Mouse (Mus musculus): ENCODE measurements around the gene Raet1d.
"Not testable (repeated sequence)": the region's sequence is repeated elsewhere in the genome, so short reads cannot be mapped to it uniquely, and the experiment has no call there.

Gene Raet1d

DNA sequence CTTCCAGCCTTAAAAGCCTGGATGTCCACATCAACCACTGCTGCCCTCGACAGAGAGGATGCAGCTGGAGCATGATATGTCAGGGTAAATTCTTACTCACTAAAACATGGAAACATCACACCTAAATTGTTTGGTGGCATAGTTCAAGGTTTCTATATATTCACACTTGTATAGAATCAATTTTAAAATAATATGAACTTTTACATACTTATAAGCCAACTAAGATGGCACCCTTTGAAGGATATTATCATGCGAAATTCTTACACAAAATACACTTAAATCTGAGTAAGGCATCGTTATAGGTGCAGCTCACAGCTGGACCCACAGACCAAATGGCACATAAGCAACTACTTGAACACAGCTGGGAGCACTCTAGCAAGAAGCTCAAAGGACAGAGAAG, at the start of gene Raet1d:
Raet1d (plus strand) TSS at position 301 of the 400 bp plus-strand sequence.
- DNase-seq (ENCODE audit: low spot score): not testable (repeated sequence)

DNA sequence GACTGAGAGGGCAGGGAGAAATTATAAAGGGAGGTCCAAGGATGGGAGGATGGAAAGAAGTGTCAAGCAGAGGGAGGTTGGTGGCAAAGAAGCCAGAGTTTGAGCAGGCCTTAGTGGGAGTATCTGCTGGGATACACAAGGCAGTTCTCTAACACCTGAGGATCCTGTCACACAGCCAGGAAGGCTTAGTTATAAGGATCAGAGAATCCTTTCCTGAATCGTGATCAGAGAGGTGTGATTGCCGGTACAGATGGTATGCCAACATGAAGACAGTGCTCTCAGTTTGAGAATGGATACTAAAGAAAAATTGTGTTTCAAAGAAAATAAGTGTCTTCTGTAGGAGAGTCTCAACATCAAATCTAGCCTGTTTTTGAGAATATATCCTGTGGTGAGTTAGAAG, 37.5 kb upstream of the Raet1d start:
- DNase-seq (ENCODE audit: low spot score): no peak

DNA sequence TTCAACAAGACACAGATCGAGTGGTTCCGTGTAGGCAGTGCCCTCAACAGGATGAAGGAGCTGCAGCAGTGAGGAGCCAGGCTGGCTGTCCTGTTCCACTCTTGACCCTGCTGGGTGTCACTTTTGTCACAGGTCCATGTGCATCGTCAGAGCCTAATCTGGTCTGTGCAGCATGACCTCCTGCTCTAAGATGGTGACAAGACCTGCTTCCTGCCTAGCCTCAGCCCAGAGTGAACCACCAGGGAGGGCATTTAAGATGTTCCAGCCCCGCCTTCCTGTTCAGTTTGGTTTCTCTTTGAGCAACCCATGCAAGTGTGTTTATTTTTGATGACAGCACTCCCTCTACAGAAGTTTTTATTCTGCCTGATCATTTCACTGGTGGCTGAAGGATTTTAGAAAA, 14.6 kb upstream of the Raet1d start:
- DNase-seq (ENCODE audit: low spot score): not testable (repeated sequence)

DNA sequence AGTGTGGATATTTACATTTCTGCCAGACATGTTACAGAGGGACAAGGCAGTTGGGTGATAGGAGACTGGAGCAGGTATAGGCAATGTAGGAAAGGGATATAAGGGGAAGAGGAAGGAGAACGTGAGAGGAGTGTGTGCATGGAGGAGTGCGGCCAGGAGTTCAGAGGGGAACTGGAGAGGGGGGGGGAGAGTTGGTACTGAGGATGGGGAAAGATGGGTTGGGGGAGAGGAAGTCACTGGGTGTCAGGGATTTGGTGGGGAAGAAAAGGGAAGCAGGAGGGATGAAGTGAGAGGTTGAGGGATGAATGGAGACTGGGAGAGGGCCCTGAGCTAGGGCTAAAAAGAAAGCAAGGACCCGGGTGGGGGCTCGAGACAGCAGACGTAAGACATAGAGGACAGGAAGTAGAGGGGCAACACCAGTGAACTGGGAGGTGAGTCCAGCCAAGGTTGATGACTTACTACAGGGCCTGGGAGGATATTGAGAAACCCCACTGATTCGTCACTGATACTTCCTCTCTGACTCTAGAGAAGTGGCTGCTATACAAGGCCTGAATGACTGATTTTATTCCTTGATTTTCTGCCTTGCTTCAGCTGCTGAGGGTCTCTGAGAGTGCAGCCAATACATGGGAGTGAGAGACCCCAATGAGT, 6.7 kb upstream of the Raet1d start:
- not testable (repeated sequence) for DNase-seq (ENCODE audit: low spot score)

DNA sequence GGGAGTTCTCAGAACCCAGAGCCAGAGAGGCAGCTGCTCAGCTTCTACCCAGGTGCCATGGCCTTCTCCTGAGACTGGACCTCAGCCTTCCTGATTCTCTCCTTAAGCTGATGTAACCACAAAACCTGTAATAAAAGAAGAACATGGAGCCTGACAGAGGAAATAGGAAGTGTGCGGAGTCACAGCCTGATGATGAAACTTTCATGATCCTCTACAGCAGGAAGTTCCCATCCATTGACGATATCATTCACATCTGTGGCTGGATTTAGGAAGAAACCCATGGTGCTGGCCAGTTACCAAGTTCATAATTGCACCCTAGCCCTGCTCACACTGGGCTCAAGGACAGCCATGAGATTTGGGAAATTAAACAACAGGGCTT, 6.2 kb upstream of the Raet1d start:
- not testable (repeated sequence) for DNase-seq (ENCODE audit: low spot score)

DNA sequence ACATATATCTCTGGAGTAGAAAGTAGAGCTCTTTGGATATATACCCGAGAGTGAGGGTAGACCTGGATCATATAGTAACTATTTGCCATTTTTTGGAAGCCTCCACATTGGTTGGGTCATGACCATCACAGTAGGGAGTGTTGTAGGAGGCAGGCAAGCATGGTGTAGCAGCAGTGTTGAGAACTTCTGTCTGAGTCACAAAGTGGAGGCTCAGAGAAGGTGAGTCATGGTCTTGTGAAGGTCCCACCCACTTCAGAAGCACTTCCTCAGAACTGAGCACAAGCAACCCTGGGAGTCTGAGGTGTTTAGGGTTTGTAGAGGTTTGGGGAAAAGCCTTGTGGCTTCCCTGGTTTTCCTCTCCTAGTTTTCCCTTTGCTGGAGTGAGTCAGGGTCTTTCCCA, 3.0 kb upstream of the Raet1d start:
- DNase-seq (ENCODE audit: low spot score): not testable (repeated sequence)

DNA sequence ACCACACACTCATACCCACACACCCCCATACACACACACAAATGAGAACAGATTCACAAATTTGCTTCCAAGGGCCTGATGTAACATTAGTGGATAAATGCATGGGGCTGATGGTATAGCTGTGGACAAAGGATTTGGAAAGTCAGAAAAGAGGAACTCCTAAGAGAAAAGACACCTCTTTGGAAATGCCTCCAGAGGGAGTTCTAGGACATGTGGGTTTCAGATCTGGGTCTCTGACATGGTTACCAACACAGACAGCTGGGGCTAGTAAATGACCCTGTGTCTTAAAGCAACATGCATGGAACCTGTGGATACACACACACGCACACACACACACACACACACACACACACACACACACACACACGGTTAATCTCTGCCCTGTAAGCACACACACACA, 605 bp downstream of the Raet1d start:
- DNase-seq (ENCODE audit: low spot score): not testable (repeated sequence)

DNA sequence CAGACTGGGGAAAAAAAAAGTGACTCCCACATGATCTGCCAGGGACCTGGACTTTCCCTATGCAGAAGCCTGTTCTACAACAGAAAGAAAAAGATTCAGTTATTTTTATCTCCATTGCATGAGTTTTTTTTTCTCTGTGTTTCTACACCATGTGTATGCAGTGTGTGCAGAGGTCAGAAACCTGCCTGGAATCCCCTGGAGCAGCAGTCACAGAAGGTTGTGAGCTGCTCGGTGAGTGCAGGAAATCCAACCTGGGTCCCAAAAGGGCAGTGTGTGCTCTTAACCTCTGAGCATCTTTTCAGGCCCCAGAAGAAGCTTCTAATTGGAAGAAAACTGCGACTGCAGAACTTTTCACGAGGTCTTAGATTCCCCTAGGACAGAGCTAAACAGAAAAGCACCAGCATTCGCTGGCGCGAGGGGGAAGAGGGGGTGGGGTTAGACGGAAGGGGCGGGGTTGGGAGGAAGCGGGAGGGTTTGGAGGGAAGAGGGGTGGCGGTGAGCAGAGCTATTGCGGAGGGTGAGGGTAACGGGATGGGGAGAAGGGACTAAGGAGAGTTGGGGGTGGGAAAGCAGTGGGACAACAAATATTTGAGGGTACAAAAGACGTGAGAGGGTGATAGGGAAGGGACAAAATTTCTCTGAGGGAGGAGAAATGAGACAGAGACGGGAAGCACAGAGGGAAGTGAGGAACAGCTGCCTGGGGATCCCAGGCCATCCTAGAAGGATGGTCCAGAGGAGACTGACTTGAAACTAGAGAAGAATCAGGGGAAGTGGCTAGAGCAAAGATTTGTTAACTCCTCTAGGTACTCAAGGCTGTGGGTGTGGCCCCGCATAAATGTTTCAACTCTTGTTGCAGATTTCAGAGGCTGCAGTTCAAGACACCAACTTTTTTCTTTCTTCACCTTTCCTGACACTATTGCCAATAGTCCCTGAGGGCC, 1.3 kb downstream of the Raet1d start:
- not testable (repeated sequence) for DNase-seq (ENCODE audit: low spot score)

DNA sequence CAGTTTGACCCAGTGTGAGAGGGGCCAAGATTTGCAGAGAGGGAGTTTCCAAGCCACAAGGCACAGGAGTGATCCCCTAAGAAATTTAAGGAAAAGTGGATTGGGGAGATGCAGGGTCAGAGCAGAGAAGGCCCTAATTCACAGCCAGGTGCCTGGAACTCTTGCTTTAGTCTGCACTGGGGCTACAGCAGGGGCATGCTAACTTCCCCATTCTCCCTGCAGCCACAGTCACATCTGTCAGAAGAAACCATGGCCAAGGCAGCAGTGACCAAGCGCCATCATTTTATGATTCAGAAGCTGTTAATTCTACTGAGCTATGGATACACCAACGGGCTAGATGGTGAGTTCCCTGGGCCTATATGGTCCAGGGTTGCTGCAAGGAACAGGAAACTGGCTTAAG, 2.1 kb downstream of the Raet1d start:
- DNase-seq (ENCODE audit: low spot score): not testable (repeated sequence)

DNA sequence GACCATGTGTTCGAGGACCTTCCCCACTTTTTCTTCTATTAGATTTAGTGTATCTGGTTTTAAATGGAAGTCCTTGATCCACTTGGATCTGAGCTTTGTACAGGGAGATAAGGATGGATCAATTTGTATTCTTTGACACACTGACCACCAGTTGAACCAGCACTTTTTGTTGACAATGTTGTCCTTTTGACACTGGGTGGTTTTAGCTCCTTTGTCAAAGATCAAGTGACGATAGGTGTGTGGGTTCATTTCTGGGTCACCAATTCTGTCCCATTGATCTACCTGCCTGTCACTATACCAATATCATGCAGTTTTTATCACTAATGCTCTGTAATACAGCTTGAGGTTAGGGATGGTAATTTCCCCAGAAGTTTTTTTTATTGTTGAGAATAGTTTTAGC, 4.6 kb downstream of the Raet1d start:
- DNase-seq (ENCODE audit: low spot score): not testable (repeated sequence)

DNA sequence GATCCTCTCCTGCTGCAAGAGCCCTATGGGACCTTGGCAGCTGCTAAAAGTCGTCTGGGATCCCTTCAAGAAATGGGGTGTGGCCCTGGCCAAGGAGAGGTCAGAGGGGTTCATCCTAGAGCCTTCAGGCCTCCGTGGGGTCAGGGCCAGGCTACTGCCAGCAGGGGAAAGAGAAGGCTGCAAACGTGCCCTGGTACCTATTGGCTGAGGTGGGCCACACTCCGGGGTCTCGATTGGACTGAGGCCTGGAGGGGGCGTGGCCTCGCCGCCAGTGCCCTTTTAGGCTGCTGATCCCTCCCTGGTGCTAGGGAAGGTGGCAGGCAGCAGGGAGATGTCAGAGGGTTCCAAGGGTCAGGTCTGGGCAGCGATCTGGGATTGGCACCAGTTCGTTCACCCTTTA, 20.9 kb downstream of the Raet1d start:
- DNase-seq (ENCODE audit: low spot score): not testable (repeated sequence)

DNA sequence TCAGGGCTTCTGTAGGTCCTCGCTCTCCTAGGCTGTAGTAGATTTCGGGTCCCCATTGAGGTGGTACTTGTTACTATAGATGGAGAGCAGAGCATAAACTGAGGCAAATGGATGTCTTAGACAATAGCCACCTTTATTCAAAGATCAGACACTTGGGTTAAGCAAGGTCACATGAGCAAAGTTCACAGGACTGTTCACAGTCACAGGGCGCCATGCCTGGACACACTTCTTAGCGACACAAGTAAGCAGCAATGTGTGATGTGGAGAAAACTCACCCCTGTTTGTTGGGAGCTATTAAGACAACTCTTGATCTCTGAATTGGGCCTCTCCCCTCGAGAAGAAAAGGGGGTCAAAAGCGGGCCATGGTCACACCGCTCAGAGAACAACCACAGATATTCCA, 29.8 kb downstream of the Raet1d start:
- DNase-seq (ENCODE audit: low spot score): not testable (repeated sequence)

DNA sequence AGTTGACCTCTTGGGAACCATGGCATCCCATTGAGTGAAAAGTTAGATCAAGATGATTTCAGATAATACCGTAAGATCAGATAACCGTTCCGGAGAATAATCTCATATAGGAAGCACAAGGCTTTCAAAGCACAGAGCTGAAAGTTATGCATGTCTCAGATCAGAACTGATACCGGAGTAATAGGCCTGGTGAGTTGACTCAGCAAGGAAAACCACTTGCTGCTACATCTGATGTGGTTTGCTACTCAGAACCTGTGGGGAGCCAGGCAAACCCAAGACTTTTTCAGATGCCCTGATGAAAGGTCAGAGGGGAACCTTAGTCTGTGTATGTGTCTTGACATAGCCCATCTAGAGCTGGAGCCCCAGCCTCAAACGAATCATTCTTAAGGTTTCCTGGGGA, 31.3 kb downstream of the Raet1d start:
- DNase-seq (ENCODE audit: low spot score): not testable (repeated sequence)

DNA sequence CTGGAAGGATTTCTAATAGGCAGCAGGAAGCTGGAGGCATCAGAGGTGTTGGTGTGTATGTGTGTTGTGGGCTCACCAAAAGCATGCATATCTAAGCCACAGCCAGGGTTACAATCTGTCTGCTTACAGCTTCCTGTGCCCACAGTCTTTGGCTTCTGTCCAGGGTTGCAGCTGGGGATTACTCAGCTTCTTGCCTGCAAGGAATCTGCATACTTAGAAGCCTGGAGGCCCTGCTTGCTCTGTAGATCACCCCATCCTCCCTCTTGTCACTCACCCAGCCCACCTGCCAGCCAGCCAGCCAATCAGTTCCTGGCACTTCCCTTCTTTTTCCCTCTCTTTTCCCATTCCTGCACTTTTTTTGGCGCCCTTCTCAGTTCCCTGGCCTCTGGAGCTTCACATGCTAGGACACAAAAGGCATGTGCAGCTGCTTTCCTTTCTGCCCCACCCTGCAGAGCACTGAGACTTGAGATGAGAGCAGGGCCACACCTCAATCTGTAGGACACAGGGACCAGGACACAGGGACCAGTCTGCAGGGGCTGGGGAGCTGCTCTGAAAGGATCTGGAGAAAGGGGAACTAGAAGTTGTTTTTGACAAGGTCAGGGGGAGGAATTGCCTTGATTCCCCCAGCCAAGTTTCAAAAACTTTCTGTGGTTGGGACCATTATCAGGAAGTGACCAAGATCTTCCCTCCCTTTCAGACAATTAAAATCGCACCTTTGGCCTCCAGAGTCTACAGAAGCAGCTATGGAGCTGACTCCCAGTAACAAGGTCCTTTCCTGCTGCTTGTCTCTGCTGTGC, 32.9 kb downstream of the Raet1d start:
- not testable (repeated sequence) for DNase-seq (ENCODE audit: low spot score)

DNA sequence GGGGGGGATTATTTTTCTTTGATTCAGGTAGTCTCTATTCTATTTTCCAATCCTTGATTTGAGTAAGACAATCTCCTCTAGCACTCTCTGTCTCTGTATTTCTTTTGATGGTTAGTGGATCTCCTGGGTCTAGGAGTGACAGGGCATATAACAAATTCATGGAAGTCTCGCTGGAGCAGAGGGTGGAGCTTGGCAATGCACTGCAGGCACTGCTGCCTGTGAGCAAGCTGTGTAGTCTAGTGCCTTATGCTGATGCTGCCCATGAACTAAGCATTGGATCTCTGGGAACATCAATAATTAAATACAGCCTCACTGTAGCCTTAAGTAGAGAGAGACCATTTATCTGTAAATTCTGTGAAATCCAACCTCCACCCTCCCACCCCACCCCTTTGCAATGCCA, 36.3 kb downstream of the Raet1d start:
- DNase-seq (ENCODE audit: low spot score): not testable (repeated sequence)

DNA sequence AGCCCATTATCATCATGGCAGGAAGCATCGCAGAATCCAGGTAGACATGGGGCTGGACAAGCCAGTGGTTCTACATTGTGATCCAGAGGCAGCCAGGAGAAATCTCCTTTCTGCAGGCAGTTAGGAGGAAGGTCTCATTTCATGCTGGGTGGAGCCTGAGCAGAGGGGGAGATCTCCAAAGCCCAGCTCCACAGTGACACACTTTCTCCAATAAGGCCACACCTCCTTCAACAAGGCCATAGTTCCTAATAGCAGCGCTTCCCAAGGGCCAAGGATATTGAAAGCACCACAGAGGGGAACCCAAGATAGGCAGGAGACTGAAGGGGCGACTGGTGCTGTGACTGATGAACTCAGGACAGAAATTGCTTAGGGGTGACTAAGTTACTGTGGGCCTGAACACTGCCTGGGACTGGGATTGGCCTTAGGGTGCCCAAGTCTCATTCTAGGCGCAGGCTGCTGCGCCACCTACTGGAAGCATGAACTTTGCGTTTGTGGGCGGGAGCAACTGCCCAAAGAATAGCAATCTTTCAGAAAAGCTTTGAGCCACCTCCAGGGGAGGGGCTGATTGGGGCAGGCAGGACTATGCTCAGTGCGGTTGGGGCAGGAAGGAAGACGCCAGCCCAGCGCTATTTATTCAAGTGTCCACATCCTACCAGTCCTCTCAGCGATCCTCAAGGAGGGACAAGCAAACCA, 42.0 kb downstream of the Raet1d start:
- not testable (repeated sequence) for DNase-seq (ENCODE audit: low spot score)

DNA sequence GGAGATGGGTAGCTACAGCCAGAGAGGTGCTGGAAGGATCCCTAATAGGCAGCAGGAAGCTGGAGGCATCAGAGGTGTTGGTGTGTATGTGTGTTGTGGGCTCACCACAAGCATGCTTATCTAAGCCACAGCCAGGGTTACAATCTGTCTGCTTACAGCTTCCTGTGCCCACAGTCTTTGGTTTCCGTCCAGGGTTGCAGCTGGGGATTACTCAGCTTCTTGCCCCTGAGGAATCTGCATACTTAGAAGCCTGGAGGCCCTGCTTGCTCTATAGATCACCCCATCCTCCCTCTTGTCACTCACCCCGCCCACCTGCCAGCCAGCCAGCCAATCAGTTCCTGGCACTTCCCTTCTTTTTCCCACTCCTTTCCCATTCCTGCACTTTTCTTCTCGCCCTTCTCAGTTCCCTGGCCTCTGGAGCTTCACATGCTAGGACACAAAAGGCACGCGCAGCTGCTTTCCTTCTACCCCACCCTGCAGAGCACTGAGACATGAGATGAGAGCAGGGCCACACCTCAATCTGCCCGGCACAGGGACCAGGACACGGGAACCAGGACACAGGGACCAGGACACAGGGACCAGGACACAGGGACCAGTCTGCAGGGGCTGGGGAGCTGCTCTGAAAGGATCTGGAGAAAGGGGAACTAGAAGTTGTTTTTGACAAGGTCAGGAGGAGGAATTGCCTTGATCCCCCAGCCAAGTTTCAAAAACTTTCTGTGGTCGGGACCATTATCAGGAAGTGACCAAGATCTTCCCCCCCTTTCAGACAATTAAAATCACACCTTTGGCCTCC, 53.5 kb downstream of the Raet1d start:
- not testable (repeated sequence) for DNase-seq (ENCODE audit: low spot score)
